Mouse (Mus musculus) hindbrain, embryonic 13.5 days (tissue): Measurements from ENCODE around the gene Exosc8. TPM values are rescaled to one million over a fixed set of nuclear protein-coding genes. Genes with fewer than 3 reads are reported as not detected.

ENCODE experiments used
- ATAC-seq: fragments of 200-750 bp; cut with Nextera tagmentation; 2 replicates; pipeline ENCODE4 v1.8.0; 2017; ENCODE audit warnings: moderate TSS enrichment; ENCODE audit not compliant: low FRiP score
- H3K27ac ChIP-seq: fragments of 300-500 bp; sonication (generic); 2 replicates; pipeline ENCODE4 v1.5.1; 2015; ENCODE audit warnings: inconsistent platforms, mild to moderate bottlenecking, moderate library complexity
- H3K27me3 ChIP-seq: fragments of 300-500 bp; sonication (generic); 2 replicates; pipeline ENCODE4 v1.6.1; 2015; ENCODE audit warnings: mild to moderate bottlenecking, inconsistent platforms
- H3K36me3 ChIP-seq: fragments of 300-500 bp; sonication (generic); 2 replicates; pipeline ENCODE4 v1.6.1; 2015; ENCODE audit warnings: mild to moderate bottlenecking, inconsistent platforms
- H3K4me1 ChIP-seq: fragments of 300-500 bp; sonication (generic); replicated peaks from 2 replicates; pipeline ENCODE4 v1.6.1; 2015; ENCODE audit warnings: inconsistent platforms
- H3K4me2 ChIP-seq: fragments of 300-500 bp; sonication (generic); 2 replicates; pipeline ENCODE4 v1.6.1; 2015; ENCODE audit warnings: inconsistent platforms, mild to moderate bottlenecking, moderate library complexity
- H3K4me3 ChIP-seq: fragments of 300-500 bp; sonication (generic); 2 replicates; pipeline ENCODE4 v1.5.1; 2015; ENCODE audit warnings: mild to moderate bottlenecking, inconsistent platforms
- H3K9ac ChIP-seq: fragments of 300-500 bp; sonication (generic); 2 replicates; pipeline ENCODE4 v1.6.1; 2015; ENCODE audit warnings: mild to moderate bottlenecking, inconsistent platforms
- H3K9me3 ChIP-seq: fragments of 300-500 bp; sonication (generic); 2 replicates; pipeline ENCODE4 v1.6.1; 2016; ENCODE audit warnings: inconsistent platforms
- WGBS: fragments of 180-500 bp; shearing (Covaris S2); methylation state at CpG from one replicate; pipeline ENCODE4 v1.1.7; 2015; 5-methylcytosine and 5-hydroxymethylcytosine counted together
- polyA plus RNA-seq: library from polyadenylated mRNA; unstranded; fragments of >200 nt; fragmentation: Nextera tagmentation; extraction: Ambion mirVana; gene quantifications from 2 replicates; pipeline ENCODE4 v1.2.1, GENCODE M21; 2015

Gene Exosc8
- polyA plus RNA-seq, 1 experiment from 2014 or later = 80.1 TPM

DNA sequence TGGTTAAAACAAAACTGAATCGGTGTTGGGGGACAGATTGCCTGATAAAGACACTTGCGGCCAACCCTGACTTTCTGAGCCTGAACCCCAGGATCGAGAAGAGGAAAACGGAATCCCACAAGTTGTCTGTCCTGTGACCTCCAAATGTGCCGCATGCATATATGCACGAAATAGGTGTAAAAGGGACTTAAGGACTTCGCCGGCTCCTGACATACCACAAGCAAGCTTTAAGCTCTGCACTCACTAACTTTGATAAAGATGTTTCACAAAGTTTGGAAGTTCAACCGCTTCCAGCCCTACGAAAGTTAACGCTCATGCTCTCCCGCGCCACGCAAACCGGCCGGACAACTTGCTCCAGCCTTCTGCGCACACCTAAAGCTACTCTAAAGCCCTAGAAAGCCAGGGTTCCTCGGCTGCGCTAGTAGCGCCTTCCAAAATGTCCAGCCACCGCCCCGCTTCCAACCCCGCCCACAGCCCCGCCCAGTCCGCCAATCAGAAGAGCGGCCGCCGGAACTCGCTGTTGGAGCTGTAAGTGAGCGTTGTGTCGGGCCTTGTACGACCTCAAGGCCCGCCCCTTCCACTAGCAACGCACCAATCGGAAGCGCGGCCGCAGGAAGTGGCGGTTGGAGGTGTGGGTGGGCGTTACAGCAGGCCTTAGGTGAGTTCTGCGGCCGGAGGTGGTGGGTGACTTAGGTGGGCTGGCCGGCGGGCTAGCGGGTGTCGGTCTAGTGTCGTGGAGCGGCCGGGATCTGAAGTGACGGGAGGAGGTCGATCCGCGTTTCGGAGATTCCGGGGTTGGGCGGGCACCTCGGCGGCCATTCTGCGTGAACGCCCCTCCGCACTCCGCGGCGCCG lies 42.8 kb downstream of the Exosc8 start, which contains the start of gene Supt20:
Gene Supt20, plus strand, starts transcription at position 606 of the 854 bp plus-strand sequence.
- H3K4me3 ChIP-seq = peak within 1 kb of the TSS; percentile 70
- H3K27ac ChIP-seq = peak within 1 kb of the TSS; percentile 82
- 2% methylated on average over 65 of the region's 65 CpGs for WGBS
- ATAC-seq = peak; percentile 99
- no peaks in the 10 kb centered on the region for H3K9me3 ChIP-seq
- 0 out of 2 replicates have a peak, but pooled peaks cover 3% of the 10 kb centered on the region for H3K27me3 ChIP-seq
- H3K4me1 ChIP-seq = peaks cover 10% of the 10 kb centered on the region
- peaks cover 20% of the 10 kb centered on the region for H3K36me3 ChIP-seq
- H3K4me2 ChIP-seq = peak within 1 kb of the TSS; percentile 74
- peak within 1 kb of the TSS; percentile 75 for H3K9ac ChIP-seq

DNA sequence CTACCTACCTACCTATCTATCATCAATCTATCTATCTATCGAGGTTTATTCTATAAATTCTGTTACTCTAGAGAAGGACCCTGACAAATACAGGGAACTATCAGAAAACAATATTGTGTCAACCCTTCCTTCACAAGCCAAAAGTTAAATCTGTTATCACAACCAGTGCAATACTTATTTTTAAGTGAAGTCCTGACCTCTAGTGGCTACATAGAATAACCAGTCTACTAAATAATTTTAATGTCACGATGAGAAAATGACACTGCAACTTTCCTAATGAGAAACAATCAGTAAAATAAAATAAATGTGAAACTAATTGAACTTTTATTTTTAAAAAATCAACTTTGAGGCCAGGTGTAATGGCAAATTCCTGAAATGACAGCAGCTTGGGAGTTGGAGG lies 46.1 kb downstream of the Exosc8 start:
- no peak for ATAC-seq
- H3K4me3 ChIP-seq = no peak overlapping the region
- peaks cover 4% of the 10 kb centered on the region; the same call in 1 of the 2 replicates for H3K4me1 ChIP-seq
- H3K27me3 ChIP-seq = 0 out of 2 replicates have a peak, but pooled peaks cover 3% of the 10 kb centered on the region
- H3K36me3 ChIP-seq = no peaks in the 10 kb centered on the region
- H3K4me2 ChIP-seq = no peak overlapping the region
- WGBS = 56% methylated on average over 2 of the region's 2 CpGs
- no peaks in the 10 kb centered on the region for H3K9me3 ChIP-seq
- no peak overlapping the region for H3K9ac ChIP-seq
- no peak overlapping the region for H3K27ac ChIP-seq

DNA sequence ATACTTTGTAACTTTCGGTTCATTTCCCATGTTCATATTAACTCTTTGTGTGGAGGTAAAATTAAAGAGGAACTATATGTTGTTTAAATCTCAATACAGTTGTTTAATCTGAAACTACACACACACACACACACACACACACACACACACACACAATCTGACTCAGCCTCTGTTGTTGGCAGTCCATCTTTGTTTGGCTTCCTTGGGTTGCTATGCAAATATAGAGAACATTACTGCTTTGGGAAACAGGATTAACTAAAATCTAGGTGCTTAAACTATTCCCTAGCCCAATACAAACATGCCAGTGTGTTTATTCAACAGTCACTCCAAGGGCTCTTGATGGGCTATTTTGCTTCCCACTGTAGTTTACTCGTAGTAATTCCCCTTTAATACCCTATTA lies 47.9 kb downstream of the Exosc8 start:
- WGBS = 74% methylated on average over 2 of the region's 2 CpGs
- Histone ChIP-seq H3K9ac (no peak overlapping the region), H3K9me3 (no peaks in the 10 kb centered on the region), H3K4me1 (peaks cover 3% of the 10 kb centered on the region; the same call in 1 of the 2 replicates), H3K27me3 (0 out of 2 replicates have a peak, but pooled peaks cover 3% of the 10 kb centered on the region), H3K4me3 (no peak overlapping the region), H3K27ac (no peak overlapping the region), H3K36me3 (no peaks in the 10 kb centered on the region), H3K4me2 (no peak overlapping the region)
- ATAC-seq = no peak

DNA sequence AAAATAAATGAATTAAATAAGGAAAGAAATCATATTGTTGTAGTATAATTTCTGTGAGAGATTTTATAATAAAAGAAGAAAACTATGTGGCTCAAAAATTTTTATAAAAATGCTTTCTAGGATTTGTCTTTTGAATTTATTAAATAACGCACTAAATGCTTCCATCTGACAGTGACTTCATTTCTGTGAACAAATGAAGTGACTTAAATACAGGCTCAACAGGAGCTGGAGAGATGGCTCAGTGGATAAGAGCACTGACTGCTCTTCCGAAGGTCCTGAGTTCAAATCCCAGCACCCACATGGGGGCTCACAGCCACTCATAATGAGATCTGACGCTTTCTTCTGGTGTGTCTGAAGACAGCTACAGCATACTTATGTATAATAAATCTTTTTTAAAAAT lies 50.0 kb downstream of the Exosc8 start:
- Histone ChIP-seq H3K4me1 (no peaks in the 10 kb centered on the region), H3K4me3 (no peak overlapping the region), H3K9me3 (no peaks in the 10 kb centered on the region), H3K9ac (no peak overlapping the region), H3K27me3 (no peaks in the 10 kb centered on the region), H3K4me2 (no peak overlapping the region), H3K36me3 (no peaks in the 10 kb centered on the region), H3K27ac (no peak overlapping the region)
- ATAC-seq = no peak
- 97% methylated on average over 3 of the region's 3 CpGs for WGBS

DNA sequence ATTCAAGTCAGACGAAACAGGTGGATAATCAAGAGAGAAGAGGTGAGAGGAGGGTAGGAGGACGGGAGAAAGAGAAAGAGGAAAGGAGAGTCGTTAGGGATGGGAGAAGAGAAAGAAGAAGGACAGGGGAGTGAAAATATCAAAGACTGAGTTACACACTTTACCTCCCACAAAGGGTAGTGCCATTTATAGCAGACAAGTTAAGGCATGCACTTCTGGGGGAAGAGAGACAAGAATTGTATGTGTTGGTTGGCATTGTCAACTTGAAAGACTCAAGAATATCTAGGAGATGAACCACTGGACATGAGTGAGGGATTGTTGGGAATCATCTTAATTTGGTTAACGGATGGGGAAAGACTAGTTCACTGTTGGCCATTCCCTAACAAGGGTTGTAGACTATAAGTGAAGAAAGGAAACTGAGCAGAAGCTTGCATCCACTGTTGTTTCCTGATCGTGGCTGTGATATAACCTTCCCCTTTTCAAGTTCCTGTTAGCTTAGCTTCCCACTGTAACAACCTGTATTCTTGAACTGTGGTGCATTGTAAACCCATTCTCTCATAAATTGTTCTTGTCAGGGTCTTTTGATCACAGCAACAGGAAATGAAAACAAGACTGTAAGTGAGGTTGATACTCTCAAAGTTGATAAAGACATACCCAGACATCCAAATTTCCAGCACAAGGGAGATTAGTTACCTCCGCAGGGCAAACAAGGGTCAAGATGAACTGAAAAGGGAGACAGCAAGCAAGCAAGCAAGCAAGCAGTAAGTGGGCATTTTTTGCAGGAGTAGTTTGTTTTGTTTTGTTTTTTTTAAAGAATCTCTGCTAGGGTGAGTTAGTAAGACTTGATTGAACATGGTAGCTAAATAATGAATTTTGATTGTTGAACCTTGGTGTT lies 53.6 kb downstream of the Exosc8 start:
- no peaks in the 10 kb centered on the region for H3K4me1 ChIP-seq
- H3K36me3 ChIP-seq = no peaks in the 10 kb centered on the region
- no peaks in the 10 kb centered on the region for H3K27me3 ChIP-seq
- no peaks in the 10 kb centered on the region for H3K9me3 ChIP-seq
- H3K4me2 ChIP-seq = no peak overlapping the region
- 79% methylated on average over 6 of the region's 6 CpGs for WGBS
- no peak overlapping the region for H3K27ac ChIP-seq
- no peak overlapping the region for H3K9ac ChIP-seq
- ATAC-seq = no peak
- no peak overlapping the region for H3K4me3 ChIP-seq

Other genes starting within 250 kb of the Exosc8 start
- gene Supt20, start 42.6 kb downstream of the Exosc8 start, polyA plus RNA-seq = 92.5 and 94.4 TPM in 2 replicates
- gene Gm21958, start 21.0 kb downstream of the Exosc8 start, polyA plus RNA-seq = 0.65 and 0.83 TPM in 2 replicates
- 48.0 and 48.2 TPM in 2 replicates for gene Alg5, start 146 bp upstream of the Exosc8 start, polyA plus RNA-seq
- gene Smad9, start 20.2 kb upstream of the Exosc8 start, polyA plus RNA-seq = 0.31 and 0.48 TPM in 2 replicates
- gene Rfxap, start 72.4 kb upstream of the Exosc8 start, polyA plus RNA-seq = 30.9 and 38.3 TPM in 2 replicates
- gene Sertm1, start 180.5 kb upstream of the Exosc8 start, polyA plus RNA-seq = 0.80 and 1.4 TPM in 2 replicates